26 mouse cellular contexts compared by ENCODE assay signal in the genomic region with DNA sequence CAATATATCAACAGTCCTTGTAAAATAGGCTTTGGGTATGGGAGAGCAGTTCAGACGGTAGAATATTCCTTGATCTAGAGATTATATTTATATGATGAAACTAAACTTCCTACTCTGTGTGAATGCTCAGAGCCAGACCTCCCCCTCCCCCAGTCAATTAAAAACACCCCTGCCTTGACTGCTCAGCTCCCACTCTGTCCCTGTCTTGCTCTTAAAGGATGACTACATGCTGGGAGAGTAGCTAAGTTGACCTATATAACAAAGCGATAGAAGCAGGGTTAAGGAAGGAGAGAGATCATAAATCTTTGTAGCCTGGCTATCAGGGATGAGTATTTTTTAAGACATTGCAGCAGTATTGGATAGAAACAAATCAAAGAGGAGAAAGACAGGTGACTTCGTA.
"Had no signal": no experiment of that assay in that cellular context is flagged by ENCODE, and none has a peak within 500 bp of the region (broad histone marks: within the 10 kb centered on the region; RNA-seq: fewer than 3 reads in every experiment).

No protein-coding gene starts in this region.

- ATAC-seq: hindbrain, embryonic 16.5 days; inflammation-experienced regulatory T-cells, adult 6 months; intestine, postnatal 0 days had no signal

- H3K9me3 ChIP-seq: heart, embryonic 10.5 days; heart, embryonic 12.5 days; hindbrain, embryonic 10.5 days; hindbrain, embryonic 12.5 days; limb, embryonic 10.5 days; limb, embryonic 12.5 days; liver, embryonic 13.5 days had no signal

- H3K4me1 ChIP-seq: heart, embryonic 10.5 days; heart, embryonic 12.5 days; hindbrain, embryonic 10.5 days; hindbrain, embryonic 12.5 days; limb, embryonic 10.5 days; limb, embryonic 12.5 days; liver, embryonic 13.5 days had no signal

- H3K4me2 ChIP-seq: heart, embryonic 12.5 days; hindbrain, embryonic 12.5 days; hindbrain, embryonic 14.5 days; limb, embryonic 12.5 days; liver, embryonic 11.5 days; liver, embryonic 13.5 days had no signal

- H3K9ac ChIP-seq: heart, embryonic 12.5 days; hindbrain, embryonic 12.5 days; hindbrain, embryonic 14.5 days; limb, embryonic 12.5 days; liver, embryonic 13.5 days had no signal

- H3K27ac ChIP-seq: gastrocnemius, adult 2 months; heart, embryonic 10.5 days; hindbrain, embryonic 10.5 days; hindbrain, embryonic 12.5 days; hindbrain, embryonic 14.5 days; layer of hippocampus, adult 2 months; left cerebral cortex, adult 2 months; limb, embryonic 10.5 days; limb, embryonic 12.5 days; liver, embryonic 13.5 days had no signal

- H3K27me3 ChIP-seq: heart, embryonic 12.5 days; hindbrain, embryonic 12.5 days; limb, embryonic 12.5 days; liver, embryonic 13.5 days had no signal

- H3K36me3 ChIP-seq: heart, embryonic 10.5 days; heart, embryonic 12.5 days; hindbrain, embryonic 10.5 days; hindbrain, embryonic 12.5 days; limb, embryonic 10.5 days; limb, embryonic 12.5 days; liver, embryonic 13.5 days had no signal

- H3K4me3 ChIP-seq: gastrocnemius, adult 2 months; heart, embryonic 10.5 days; heart, embryonic 12.5 days; hindbrain, embryonic 10.5 days; hindbrain, embryonic 12.5 days; layer of hippocampus, adult 2 months; left cerebral cortex, adult 2 months; limb, embryonic 10.5 days; limb, embryonic 12.5 days; liver, embryonic 13.5 days had no signal

- DNase-seq: gastrocnemius, adult 2 months; gastrocnemius, postnatal 10 days; gastrocnemius, postnatal 25 days; heart, adult 18-20 months; heart, postnatal 10 days; heart, postnatal 4 days; kidney, adult 18-20 months; kidney, adult 8-10 months; kidney, postnatal 10 days; kidney, postnatal 25 days; kidney, postnatal 4 days; liver; liver, embryonic 13.5 days had no signal
